Mouse (Mus musculus): ENCODE results near the gene Arhgef28.

GRCm38 (mm10) chr13:97986691-97987090 is 219.5 kb downstream of the Arhgef28 start:
- no peak for TF ChIP-seq CTCF (IDR thresholded peaks at IDR 0.05; ENCODE audit: low read depth)
- TF ChIP-seq EP300 (IDR thresholded peaks at IDR 0.05; ENCODE audit: low read depth) = no peak

All from liver, embryonic 14.5 days (tissue).